Mouse (Mus musculus) heart, postnatal 0 days (tissue): ENCODE data around the gene Prkcsh. TPM values are rescaled to one million over a fixed set of nuclear protein-coding genes. Genes with fewer than 3 reads are reported as not detected.

Experiments used
- ATAC-seq: fragments of 200-750 bp; cut with Nextera tagmentation; 2 replicates; pipeline ENCODE4 v1.8.0; 2017; ENCODE audit warnings: low read depth, moderate number of reproducible peaks, moderate library complexity; ENCODE audit not compliant: insufficient read depth
- DNase-seq: peaks from one replicate; pipeline ENCODE4 v3.0.0-alpha.2; 2016; ENCODE audit warnings: low spot score
- H3K27ac ChIP-seq: fragments of 300-500 bp; sonication (generic); 2 replicates; pipeline ENCODE4 v1.5.1; 2014; ENCODE audit warnings: low read depth, mild to moderate bottlenecking
- H3K27me3 ChIP-seq: fragments of 300-500 bp; sonication (generic); 2 replicates; pipeline ENCODE4 v1.6.1; 2014; ENCODE audit warnings: low read length, mixed read lengths; ENCODE audit not compliant: control insufficient read depth, insufficient read depth
- H3K36me3 ChIP-seq: fragments of 300-500 bp; sonication (generic); replicated peaks from 2 replicates; pipeline ENCODE4 v1.6.1; 2014; ENCODE audit warnings: low read length, mixed read lengths; ENCODE audit not compliant: control insufficient read depth, insufficient read depth
- H3K4me1 ChIP-seq: fragments of 300-500 bp; sonication (generic); 2 replicates; pipeline ENCODE4 v1.6.1; 2014; ENCODE audit warnings: antibody characterized with exemption; ENCODE audit not compliant: control insufficient read depth, insufficient read depth
- H3K4me2 ChIP-seq: fragments of 300-500 bp; sonication (generic); 2 replicates; pipeline ENCODE4 v1.6.1; 2014; ENCODE audit warnings: low read depth, mild to moderate bottlenecking, low read length, moderate library complexity
- H3K4me3 ChIP-seq: fragments of 300-500 bp; sonication (generic); 2 replicates; pipeline ENCODE4 v1.5.1; 2014; ENCODE audit warnings: low read depth, low read length
- H3K9ac ChIP-seq: fragments of 300-500 bp; sonication (generic); replicated peaks from 2 replicates; pipeline ENCODE4 v1.6.1; 2014; ENCODE audit warnings: low read depth, low read length, mixed read lengths
- H3K9me3 ChIP-seq: fragments of 300-500 bp; sonication (generic); replicated peaks from 2 replicates; pipeline ENCODE4 v1.6.1; 2016; ENCODE audit warnings: low read length; ENCODE audit not compliant: control insufficient read depth
- CTCF ChIP-seq: IDR thresholded peaks from 2 replicates; pipeline ENCODE4 v1.5.1; 2016; ENCODE audit warnings: antibody characterized with exemption, control low read depth, low read depth
- EP300 ChIP-seq: IDR thresholded peaks from 2 replicates; pipeline ENCODE4 v1.6.1; 2016; ENCODE audit warnings: antibody characterized with exemption, low read depth
- WGBS: fragments of 180-500 bp; shearing (Covaris S2); extraction: QIAGEN DNeasy Blood & Tissue Kit; methylation state at CpG from one replicate; pipeline ENCODE4 v1.1.7; 2014; 5-methylcytosine and 5-hydroxymethylcytosine counted together
- polyA plus RNA-seq: library from polyadenylated mRNA; unstranded; fragments of >200 nt; fragmentation: Nextera tagmentation; extraction: Ambion mirVana; gene quantifications from 2 replicates; pipeline ENCODE4 v1.2.1, GENCODE M21; 2015
- total RNA-seq: library from RNA; depleted of rRNA; stranded (reverse); fragments of >200 nt; gene quantifications from 2 replicates; pipeline ENCODE4 v1.2.3, GENCODE M21; 2014; ENCODE audit warnings: low replicate concordance; rRNA removed

Gene Prkcsh
- total and polyA plus RNA-seq, 2 experiments from 2014 or later, result 34.6 to 49.0 TPM

- H3K4me2 ChIP-seq, result no peak overlapping the region
- peaks cover 24% of the 10 kb centered on the region for H3K36me3 ChIP-seq
- no peaks in the 10 kb centered on the region for H3K9me3 ChIP-seq
- no peak overlapping the region for H3K4me3 ChIP-seq
- DNase-seq, result no peak
- no peak overlapping the region for H3K9ac ChIP-seq
- no peak for ATAC-seq
- TF ChIP-seq CTCF (no peak), EP300 (no peak)
- 30% methylated on average over 29 of the region's 29 CpGs for WGBS
- H3K27me3 ChIP-seq, result peaks cover 51% of the 10 kb centered on the region
- no peak overlapping the region for H3K27ac ChIP-seq
- H3K4me1 ChIP-seq, result peaks cover 11% of the 10 kb centered on the region; the same call in 1 of the 2 replicates
These were observed 53.1 kb downstream of the Prkcsh start for GRCm38 (mm10) chr9:22055713-22056112.

- Histone ChIP-seq H3K9ac (no peak overlapping the region), H3K36me3 (peaks cover 31% of the 10 kb centered on the region), H3K27me3 (peaks cover 44% of the 10 kb centered on the region), H3K4me3 (no peak overlapping the region), H3K27ac (no peak overlapping the region), H3K4me2 (no peak overlapping the region), H3K9me3 (no peaks in the 10 kb centered on the region), H3K4me1 (peaks cover 5% of the 10 kb centered on the region; the same call in 1 of the 2 replicates)
- DNase-seq (no peak), ATAC-seq (no peak)
- no peak for TF ChIP-seq EP300
- no peak for TF ChIP-seq CTCF
- 69% methylated on average over 9 of the region's 9 CpGs for WGBS
These were observed 53.8 kb downstream of the Prkcsh start for GRCm38 (mm10) chr9:22056303-22056910.

GRCm38 (mm10) chr9:22057031-22057517, 54.5 kb downstream of the Prkcsh start:
- 85% methylated on average over 9 of the region's 9 CpGs for WGBS
- peaks cover 37% of the 10 kb centered on the region for H3K36me3 ChIP-seq
- no peak for ATAC-seq
- H3K4me3 ChIP-seq, result no peak overlapping the region
- no peaks in the 10 kb centered on the region for H3K9me3 ChIP-seq
- H3K4me1 ChIP-seq, result peaks cover 5% of the 10 kb centered on the region; the same call in 1 of the 2 replicates
- no peak overlapping the region for H3K27ac ChIP-seq
- TF ChIP-seq EP300 (no peak), CTCF (no peak)
- no peak overlapping the region for H3K4me2 ChIP-seq
- no peak overlapping the region for H3K9ac ChIP-seq
- H3K27me3 ChIP-seq, result peaks cover 37% of the 10 kb centered on the region
- DNase-seq, result no peak

GRCm38 (mm10) chr9:22058011-22058424, 55.4 kb downstream of the Prkcsh start:
- ATAC-seq, result no peak
- H3K27ac ChIP-seq, result no peak overlapping the region
- TF ChIP-seq CTCF (no peak), EP300 (no peak)
- H3K9me3 ChIP-seq, result no peaks in the 10 kb centered on the region
- DNase-seq, result no peak
- H3K9ac ChIP-seq, result no peak overlapping the region
- peaks cover 28% of the 10 kb centered on the region for H3K27me3 ChIP-seq
- H3K36me3 ChIP-seq, result peaks cover 45% of the 10 kb centered on the region
- no peak overlapping the region for H3K4me3 ChIP-seq
- WGBS, result 77% methylated on average over 9 of the region's 9 CpGs
- no peak overlapping the region for H3K4me2 ChIP-seq
- H3K4me1 ChIP-seq, result peaks cover 5% of the 10 kb centered on the region; the same call in 1 of the 2 replicates

- Histone ChIP-seq H3K9ac (no peak overlapping the region), H3K4me3 (no peak overlapping the region), H3K36me3 (peaks cover 75% of the 10 kb centered on the region), H3K27me3 (no peaks in the 10 kb centered on the region), H3K9me3 (no peaks in the 10 kb centered on the region), H3K4me2 (no peak overlapping the region), H3K4me1 (no peaks in the 10 kb centered on the region), H3K27ac (no peak overlapping the region)
- TF ChIP-seq CTCF (no peak), EP300 (no peak)
- 63% methylated on average over 2 of the region's 2 CpGs for WGBS
- ATAC-seq, result no peak
- no peak for DNase-seq
These were observed 58.7 kb downstream of the Prkcsh start for GRCm38 (mm10) chr9:22061339-22061738.

Other genes starting within 250 kb of the Prkcsh start
- 22.3 and 76.0 TPM in 2 replicates for gene Spc24, start 242.5 kb upstream of the Prkcsh start, total RNA-seq
- 35.2 and 40.3 TPM in 2 replicates for gene Spc24, start 242.5 kb upstream of the Prkcsh start, polyA plus RNA-seq
- gene Kank2, start 204.1 kb upstream of the Prkcsh start, total RNA-seq, result 78.5 and 92.4 TPM in 2 replicates
- gene Kank2, start 204.1 kb upstream of the Prkcsh start, polyA plus RNA-seq, result 10.3 and 10.9 TPM in 2 replicates
- gene Angptl8, start 167.3 kb upstream of the Prkcsh start, total RNA-seq, result not detected in 2 replicates
- gene Angptl8, start 167.3 kb upstream of the Prkcsh start, polyA plus RNA-seq, result 0.55 and 0.69 TPM in 2 replicates
- 38.5 and 65.3 TPM in 2 replicates for gene Dock6, start 150.2 kb upstream of the Prkcsh start, total RNA-seq
- 19.1 and 22.7 TPM in 2 replicates for gene Dock6, start 150.2 kb upstream of the Prkcsh start, polyA plus RNA-seq
- 8.9 and 11.2 TPM in 2 replicates for gene Rab3d, start 84.6 kb upstream of the Prkcsh start, total RNA-seq
- gene Rab3d, start 84.6 kb upstream of the Prkcsh start, polyA plus RNA-seq, result 7.7 and 7.9 TPM in 2 replicates
- 0.88 TPM in 1 of 2 replicates, not detected in the other for gene Ccdc159, start 75.3 kb upstream of the Prkcsh start, total RNA-seq
- 0.77 and 0.97 TPM in 2 replicates for gene Ccdc159, start 75.3 kb upstream of the Prkcsh start, polyA plus RNA-seq
- gene Tmem205, start 75.2 kb upstream of the Prkcsh start, total RNA-seq, result 52.6 and 53.9 TPM in 2 replicates
- gene Tmem205, start 75.2 kb upstream of the Prkcsh start, polyA plus RNA-seq, result 44.8 and 47.2 TPM in 2 replicates
- 2.6 and 6.4 TPM in 2 replicates for gene Plppr2, start 65.8 kb upstream of the Prkcsh start, total RNA-seq
- gene Plppr2, start 65.8 kb upstream of the Prkcsh start, polyA plus RNA-seq, result 0.86 and 1.4 TPM in 2 replicates
- 14.3 and 19.5 TPM in 2 replicates for gene Swsap1, start 47.1 kb upstream of the Prkcsh start, total RNA-seq
- 4.6 and 5.1 TPM in 2 replicates for gene Swsap1, start 47.1 kb upstream of the Prkcsh start, polyA plus RNA-seq
- 0.27 and 2.8 TPM in 2 replicates for gene Epor, start 39.3 kb upstream of the Prkcsh start, total RNA-seq
- 2.6 and 3.4 TPM in 2 replicates for gene Epor, start 39.3 kb upstream of the Prkcsh start, polyA plus RNA-seq
- gene Rgl3, start 13.4 kb upstream of the Prkcsh start, total RNA-seq, result 0.39 and 11.4 TPM in 2 replicates
- gene Rgl3, start 13.4 kb upstream of the Prkcsh start, polyA plus RNA-seq, result 0.63 and 0.75 TPM in 2 replicates
- gene Ccdc151, start 172 bp upstream of the Prkcsh start, total RNA-seq, result 0.15 TPM in 1 of 2 replicates, not detected in the other
- gene Ccdc151, start 172 bp upstream of the Prkcsh start, polyA plus RNA-seq, result 0.12 and 0.18 TPM in 2 replicates
- gene Elavl3, start 49.2 kb downstream of the Prkcsh start, total RNA-seq, result 0.04 and 0.15 TPM in 2 replicates
- 0.03 TPM in 1 of 2 replicates, not detected in the other for gene Elavl3, start 49.2 kb downstream of the Prkcsh start, polyA plus RNA-seq
- not detected in 2 replicates for gene Gm49318, start 68.5 kb downstream of the Prkcsh start, total RNA-seq
- gene Gm49318, start 68.5 kb downstream of the Prkcsh start, polyA plus RNA-seq, result not detected in 2 replicates
- 26.1 and 27.4 TPM in 2 replicates for gene Zfp653, start 68.6 kb downstream of the Prkcsh start, total RNA-seq
- gene Zfp653, start 68.6 kb downstream of the Prkcsh start, polyA plus RNA-seq, result 4.0 and 4.3 TPM in 2 replicates
- gene Ecsit, start 82.6 kb downstream of the Prkcsh start, total RNA-seq, result 106 and 138 TPM in 2 replicates
- gene Ecsit, start 82.6 kb downstream of the Prkcsh start, polyA plus RNA-seq, result 80.1 and 82.0 TPM in 2 replicates
- gene Cnn1, start 96.4 kb downstream of the Prkcsh start, total RNA-seq, result 56.3 and 305 TPM in 2 replicates
- 41.3 and 53.5 TPM in 2 replicates for gene Cnn1, start 96.4 kb downstream of the Prkcsh start, polyA plus RNA-seq
- gene Elof1, start 114.4 kb downstream of the Prkcsh start, total RNA-seq, result 86.6 and 132 TPM in 2 replicates
- 82.3 and 89.1 TPM in 2 replicates for gene Elof1, start 114.4 kb downstream of the Prkcsh start, polyA plus RNA-seq
- gene Acp5, start 132.9 kb downstream of the Prkcsh start, total RNA-seq, result 0.77 and 4.4 TPM in 2 replicates
- gene Acp5, start 132.9 kb downstream of the Prkcsh start, polyA plus RNA-seq, result 2.0 TPM in 2 replicates
- 7.4 and 28.1 TPM in 2 replicates for gene Pigyl, start 154.0 kb downstream of the Prkcsh start, total RNA-seq
- 61.7 and 68.1 TPM in 2 replicates for gene Pigyl, start 154.0 kb downstream of the Prkcsh start, polyA plus RNA-seq
- gene Zfp872, start 185.3 kb downstream of the Prkcsh start, total RNA-seq, result not detected in 2 replicates
- gene Zfp872, start 185.3 kb downstream of the Prkcsh start, polyA plus RNA-seq, result not detected in 2 replicates
- gene Zfp809, start 222.9 kb downstream of the Prkcsh start, total RNA-seq, result 7.5 and 12.6 TPM in 2 replicates
- gene Zfp809, start 222.9 kb downstream of the Prkcsh start, polyA plus RNA-seq, result 14.6 and 16.7 TPM in 2 replicates